Mouse (Mus musculus) C3H10T1/2 (cell line): ENCODE data around the gene Zmat5. TPM values are rescaled to one million over a fixed set of nuclear protein-coding genes. Genes with fewer than 3 reads are reported as not detected.

Experiments
- polyA plus RNA-seq, 2 experiments: library from polyadenylated mRNA; unstranded; fragments of >200 nt; fragmentation: generic; extraction: Trizol; gene quantifications; one replicate each; pipeline ENCODE4 v1.2.1; 2012; ENCODE audit warnings: missing spikeins in 2 of 2

Gene Zmat5
- polyA plus RNA-seq, result 10 to 100 TPM; 51.7 to 78.9 TPM

GRCm38 (mm10) chr11:4704072-4704964, at the start of gene Zmat5, which contains the start of gene Uqcr10:
Gene Zmat5 (plus strand): TSS chr11:4704678.
Gene Uqcr10 (minus strand): TSS chr11:4704342.

GRCm38 (mm10) chr11:4746733-4747132, 42.3 kb downstream of the Zmat5 start, which contains the start of gene Cabp7:
Gene Cabp7 (minus strand): TSS chr11:4746778.

Other genes starting within 250 kb of the Zmat5 start
- 10 to 100 TPM in 1 of 2 experiments, 1 to 10 TPM in 1; 3.7 to 27.7 TPM for gene Mtmr3, start 109.8 kb upstream of the Zmat5 start, polyA plus RNA-seq
- gene Gm11032, start 84.6 kb upstream of the Zmat5 start, polyA plus RNA-seq, result not detected
- 10 to 100 TPM; 23.3 to 24.8 TPM for gene Ascc2, start 66.9 kb upstream of the Zmat5 start, polyA plus RNA-seq
- gene Uqcr10, start 336 bp upstream of the Zmat5 start, polyA plus RNA-seq, result 1,000 to 10,000 TPM in 1 of 2 experiments, 100 to 1,000 TPM in 1; 830 to 1,141 TPM
- under 1 TPM; 0.09 to 0.21 TPM for gene Cabp7, start 42.1 kb downstream of the Zmat5 start, polyA plus RNA-seq
- gene Nf2, start 144.9 kb downstream of the Zmat5 start, polyA plus RNA-seq, result 10 to 100 TPM in 1 of 2 experiments, 1 to 10 TPM in 1; 9.6 to 38.1 TPM
- gene Nipsnap1, start 169.3 kb downstream of the Zmat5 start, polyA plus RNA-seq, result 10 to 100 TPM in 1 of 2 experiments, 1 to 10 TPM in 1; 6.7 to 11.4 TPM
- gene Thoc5, start 190.6 kb downstream of the Zmat5 start, polyA plus RNA-seq, result 10 to 100 TPM; 35.7 to 37.1 TPM
- gene Nefh, start 243.4 kb downstream of the Zmat5 start, polyA plus RNA-seq, result under 1 TPM in 1 of 2 experiments, not detected in 1; 0.04 TPM